Mouse (Mus musculus) inflammation-experienced regulatory T-cells, adult 6 months (primary cell): ENCODE data around the gene Mmp24. TPM values are rescaled to one million over a fixed set of nuclear protein-coding genes. Genes with fewer than 3 reads are reported as not detected.

ENCODE experiments used
- ATAC-seq: one replicate; pipeline ENCODE4 v1.8.0; 2017
- polyA plus RNA-seq, 3 experiments: library from polyadenylated mRNA; unstranded; fragments of 100-300 nt; shearing (Covaris generic); gene quantifications; one replicate each; pipeline ENCODE4 v1.2.1; 2017

Gene Mmp24
- polyA plus RNA-seq, 3 experiments from 2014 or later, result not detected

DNA sequence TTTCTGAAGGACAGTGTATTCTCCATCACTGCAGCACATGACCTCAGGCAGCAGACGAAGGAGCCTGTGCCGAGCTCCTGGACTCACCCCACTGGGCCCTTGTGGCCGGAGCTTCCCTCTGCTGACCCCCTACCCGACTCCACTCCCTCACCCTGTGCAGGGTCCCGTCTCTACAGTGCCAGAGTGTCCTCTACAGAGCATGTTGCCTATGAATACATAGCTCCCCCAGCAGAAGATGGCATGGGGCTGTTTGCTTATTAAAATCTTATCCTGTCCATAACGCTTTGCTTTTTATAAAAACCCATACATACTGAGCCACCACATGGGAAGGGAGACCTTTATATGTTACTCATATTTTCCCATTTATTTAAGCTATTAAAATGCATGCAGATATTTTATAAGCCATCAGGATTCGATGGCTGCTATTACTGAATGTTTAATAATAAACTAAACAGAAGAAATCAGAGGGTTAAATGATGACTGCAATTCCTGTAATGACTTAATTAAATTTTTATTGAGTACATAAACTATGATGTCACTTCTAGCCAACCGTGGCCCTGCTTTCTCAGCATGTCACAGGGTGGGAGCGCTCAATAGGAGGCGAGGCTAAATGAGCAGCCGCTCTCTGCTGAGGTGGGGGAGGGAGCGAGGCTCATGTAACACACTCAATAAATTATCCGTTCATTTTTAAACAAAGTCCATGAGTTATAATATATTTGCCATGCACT, 87.6 kb downstream of the Mmp24 start:
- no peak for ATAC-seq

DNA sequence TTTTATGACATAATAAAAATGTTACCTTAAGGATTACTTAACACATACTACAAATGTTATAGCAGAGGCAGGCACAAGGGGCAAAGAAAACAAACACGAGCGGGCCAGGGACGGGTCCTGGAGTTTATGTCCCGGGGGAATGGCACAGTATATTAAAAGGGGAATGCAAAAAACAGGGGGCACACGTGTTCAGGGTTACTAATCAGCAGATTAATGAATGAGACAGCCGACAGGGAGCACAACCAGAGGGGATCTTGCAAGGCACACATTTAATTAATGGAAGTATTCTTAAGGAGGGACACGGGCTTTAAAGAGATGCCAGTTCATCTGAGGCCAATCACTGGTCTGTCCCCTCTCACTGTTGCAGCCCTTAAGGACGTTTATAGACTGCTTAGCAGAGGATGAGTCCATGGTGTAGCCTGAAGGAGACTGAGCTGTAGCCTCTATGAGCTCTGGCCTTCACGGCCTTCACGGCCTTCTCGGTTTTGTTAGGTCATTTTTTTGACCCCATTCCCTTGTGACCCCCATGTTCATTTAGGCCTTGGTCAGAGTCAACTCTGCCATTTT, 88.2 kb downstream of the Mmp24 start:
- no peak for ATAC-seq

Other genes starting within 250 kb of the Mmp24 start
- gene Gss, start 182.5 kb upstream of the Mmp24 start, polyA plus RNA-seq, result 10 to 100 TPM; 13.4 to 17.2 (median 15.1) TPM
- gene Myh7b, start 164.1 kb upstream of the Mmp24 start, polyA plus RNA-seq, result under 1 TPM in 1 of 3 experiments, not detected in 2; 0.12 TPM
- gene Trpc4ap, start 83.0 kb upstream of the Mmp24 start, polyA plus RNA-seq, result 10 to 100 TPM; 38.5 to 56.7 (median 43.8) TPM
- gene Edem2, start 45.9 kb upstream of the Mmp24 start, polyA plus RNA-seq, result 10 to 100 TPM; 38.5 to 41.2 (median 39.8) TPM
- not detected for gene Gm17581, start 39.5 kb upstream of the Mmp24 start, polyA plus RNA-seq
- gene Procr, start 24.2 kb upstream of the Mmp24 start, polyA plus RNA-seq, result under 1 TPM in 1 of 3 experiments, not detected in 2; 0.23 TPM
- gene BC029722, start 44.1 kb downstream of the Mmp24 start, polyA plus RNA-seq, result 10 to 100 TPM; 12.6 to 16.8 (median 15.9) TPM
- gene Eif6, start 51.6 kb downstream of the Mmp24 start, polyA plus RNA-seq, result 10 to 100 TPM; 65.0 to 78.8 (median 71.9) TPM
- not detected for gene Fam83c, start 59.5 kb downstream of the Mmp24 start, polyA plus RNA-seq
- 10 to 100 TPM; 34.5 to 47.4 (median 36.3) TPM for gene Uqcc1, start 155.0 kb downstream of the Mmp24 start, polyA plus RNA-seq
- gene Gm15557, start 165.4 kb downstream of the Mmp24 start, polyA plus RNA-seq, result not detected
- not detected for gene Gdf5, start 170.0 kb downstream of the Mmp24 start, polyA plus RNA-seq
- 10 to 100 TPM; 30.4 to 48.2 (median 47.9) TPM for gene Cep250, start 181.1 kb downstream of the Mmp24 start, polyA plus RNA-seq
- 1 to 10 TPM; 1.4 to 1.8 (median 1.7) TPM for gene 6430550D23Rik, start 232.6 kb downstream of the Mmp24 start, polyA plus RNA-seq
- gene Ergic3, start 232.7 kb downstream of the Mmp24 start, polyA plus RNA-seq, result 100 to 1,000 TPM in 2 of 3 experiments, 10 to 100 TPM in 1; 97.9 to 172 (median 128) TPM